Mouse (Mus musculus): ENCODE data around the gene Tank.

DNA sequence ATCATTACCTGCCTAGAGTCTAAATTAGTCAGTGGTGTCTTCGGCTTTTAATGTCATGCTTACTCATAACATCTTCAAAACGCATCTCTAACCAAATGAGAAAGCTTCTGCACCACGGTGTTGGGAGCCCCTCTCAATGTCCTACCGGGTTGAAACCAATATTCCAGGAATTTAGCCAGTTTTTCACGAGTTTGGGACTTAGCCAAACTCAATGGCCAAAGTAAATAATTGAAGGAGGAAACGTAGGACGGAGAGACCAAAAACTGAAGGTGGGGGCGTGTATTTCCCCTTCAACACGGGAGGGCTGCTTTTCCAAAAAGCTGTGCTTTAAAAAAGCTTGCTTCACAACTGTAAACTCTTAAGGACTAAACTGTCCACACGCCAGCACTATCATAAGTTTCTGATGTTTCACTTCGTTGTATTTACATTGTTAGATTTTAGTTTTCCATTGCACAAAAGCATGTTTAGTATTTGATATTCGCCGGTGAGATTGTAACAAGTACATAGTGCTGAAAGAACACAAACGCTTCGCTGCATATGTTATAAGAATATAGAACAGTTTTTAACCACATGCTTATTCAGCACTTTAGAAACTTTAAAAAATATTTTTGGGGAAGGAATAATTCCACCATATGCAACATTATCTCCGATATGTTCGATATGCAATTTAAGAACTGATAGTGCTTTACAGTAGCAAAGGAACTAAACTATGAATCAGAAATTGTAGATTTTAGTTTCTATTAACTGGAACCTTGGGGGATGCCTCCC, 1.3 kb upstream of the Tank start:
- TF ChIP-seq POLR2A (IDR thresholded peaks at IDR 0.05; ENCODE audit: insufficient read length, low read depth) (no peak), MAX (IDR thresholded peaks at IDR 0.05; ENCODE audit: low read depth) (no peak), E2F4 (IDR thresholded peaks at IDR 0.05; ENCODE audit: insufficient read depth) (no peak)
